In genomic region chr2:44960561-44960960, GRCm38 (mm10) we compare ENCODE assay signal across 22 mouse cellular contexts. TPM values are rescaled to one million over a fixed set of nuclear protein-coding genes. Genes with fewer than 3 reads are reported as not detected.
DNase-seq lines count a peak whose midpoint lies in the region; ATAC-seq and TF ChIP-seq lines count a peak whose summit lies in the region.
"Had no signal": no experiment of that assay in that cellular context is flagged by ENCODE, and none has a peak within 500 bp of the region (broad histone marks: within the 10 kb centered on the region; RNA-seq: fewer than 3 reads in every experiment).

No protein-coding gene starts in this region.

- no peak overlapping the region for H3K4me3 ChIP-seq in midbrain, embryonic 11.5 days (ENCODE audit: low read depth, low read length)
- H3K4me3 ChIP-seq in midbrain, embryonic 13.5 days (replicated peaks) = no peak overlapping the region
- H3K4me3 ChIP-seq in thymus, adult 2 months (ENCODE audit: control insufficient read depth, insufficient read depth, low read length) = no peak overlapping the region
- H3K4me3 ChIP-seq in layer of hippocampus, adult 2 months = no peak overlapping the region
- H3K4me3 ChIP-seq: forebrain, embryonic 10.5 days; heart, embryonic 13.5 days; intestine, embryonic 15.5 days had no signal

- no peak for TF ChIP-seq POLR2A in thymus, adult 2 months (IDR thresholded peaks at IDR 0.05; ENCODE audit: control insufficient read depth, extremely low read depth, insufficient read depth, low read length, poor library complexity)

- no peaks in the 10 kb centered on the region for H3K36me3 ChIP-seq in midbrain, embryonic 11.5 days (ENCODE audit: control insufficient read depth, insufficient read depth, low read length)
- H3K36me3 ChIP-seq in midbrain, embryonic 13.5 days = no peaks in the 10 kb centered on the region
- no peaks in the 10 kb centered on the region for H3K36me3 ChIP-seq in thymus, adult 2 months (ENCODE audit: control insufficient read depth, insufficient read depth, low read length)
- H3K36me3 ChIP-seq: forebrain, embryonic 10.5 days; heart, embryonic 13.5 days; intestine, embryonic 15.5 days had no signal

- H3K27ac ChIP-seq in midbrain, embryonic 11.5 days (ENCODE audit: low read depth, low read length) = no peak overlapping the region
- no peak overlapping the region for H3K27ac ChIP-seq in midbrain, embryonic 13.5 days
- H3K27ac ChIP-seq in thymus, adult 2 months (ENCODE audit: control insufficient read depth, insufficient read depth, low read length) = peak overlapping the region; percentile 20; the same call in 1 of the 2 replicates
- H3K27ac ChIP-seq in layer of hippocampus, adult 2 months = no peak overlapping the region
- H3K27ac ChIP-seq: forebrain, embryonic 10.5 days; heart, embryonic 13.5 days; hindbrain, embryonic 14.5 days; intestine, embryonic 15.5 days had no signal

- no peak overlapping the region for H3K9ac ChIP-seq in midbrain, embryonic 11.5 days (ENCODE audit: low read length)
- H3K9ac ChIP-seq in midbrain, embryonic 13.5 days (replicated peaks) = no peak overlapping the region
- H3K9ac ChIP-seq: heart, embryonic 13.5 days; hindbrain, embryonic 14.5 days; intestine, embryonic 15.5 days had no signal

- no peak for ATAC-seq in midbrain, embryonic 11.5 days (ENCODE audit: low FRiP score)
- ATAC-seq in midbrain, embryonic 13.5 days = no peak
- peak; percentile 46 for ATAC-seq in megakaryocyte, adult 5-6 weeks (ENCODE audit: poor library complexity, severe bottlenecking)
- ATAC-seq: forebrain, embryonic 16.5 days; intestine, embryonic 15.5 days had no signal

- DNase-seq in midbrain, embryonic 11.5 days (ENCODE audit: low spot score, missing footprints) = peak; percentile 57
- peak; percentile 51 for DNase-seq in thymus, adult 2 months
- DNase-seq in thymus, postnatal 4 days = peak; percentile 39
- DNase-seq in layer of hippocampus, adult 2 months (ENCODE audit: low spot score in 2 of 2) = no peak
- DNase-seq in heart, postnatal 25 days (ENCODE audit: low spot score) = no peak
- no peak for DNase-seq in kidney, postnatal 10 days
- DNase-seq: adrenal gland, postnatal 14 days; cerebellum, adult 9-10 months; gastrocnemius, postnatal 25 days; heart, postnatal 14 days; kidney, adult 8-10 months; lung, adult 18-20 months; lung, postnatal 14 days; midbrain, embryonic 14.5 days; right cerebral cortex, adult 18-20 months had no signal

- TF ChIP-seq CTCF in thymus, adult 2 months (IDR thresholded peaks at IDR 0.05; ENCODE audit: borderline replicate concordance, control insufficient read depth, extremely low read depth, insufficient read depth, low read length, poor library complexity) = no peak
- no peak for TF ChIP-seq CTCF in layer of hippocampus, adult 2 months (conservative IDR thresholded peaks at IDR 0.05)

- H3K9me3 ChIP-seq in midbrain, embryonic 11.5 days (ENCODE audit: control insufficient read depth, low read length) = no peaks in the 10 kb centered on the region
- no peaks in the 10 kb centered on the region for H3K9me3 ChIP-seq in midbrain, embryonic 13.5 days
- H3K9me3 ChIP-seq: forebrain, embryonic 10.5 days; heart, embryonic 13.5 days; intestine, embryonic 15.5 days had no signal

- WGBS in midbrain, embryonic 11.5 days = 83% methylated on average over 3 of the region's 3 CpGs
- 85% methylated on average over 3 of the region's 3 CpGs for WGBS in midbrain, embryonic 13.5 days
- 17% methylated on average over 3 of the region's 3 CpGs for WGBS in thymus, adult 2 months

- no peaks in the 10 kb centered on the region for H3K27me3 ChIP-seq in midbrain, embryonic 11.5 days (ENCODE audit: control insufficient read depth, insufficient read depth, low read length)
- H3K27me3 ChIP-seq in midbrain, embryonic 13.5 days = no peaks in the 10 kb centered on the region
- no peaks in the 10 kb centered on the region for H3K27me3 ChIP-seq in thymus, adult 2 months (ENCODE audit: control insufficient read depth, insufficient read depth, low read length)
- H3K27me3 ChIP-seq: heart, embryonic 13.5 days; intestine, embryonic 15.5 days had no signal

- H3K4me2 ChIP-seq in midbrain, embryonic 11.5 days = no peak overlapping the region
- H3K4me2 ChIP-seq in midbrain, embryonic 13.5 days (replicated peaks) = no peak overlapping the region
- H3K4me2 ChIP-seq: heart, embryonic 13.5 days; hindbrain, embryonic 14.5 days; intestine, embryonic 15.5 days had no signal

- intact Hi-C loops in heart, postnatal 25 days (cut with DNase I) = no loop called here

- H3K4me1 ChIP-seq in midbrain, embryonic 11.5 days (ENCODE audit: control insufficient read depth, insufficient read depth, low read length) = no peaks in the 10 kb centered on the region
- H3K4me1 ChIP-seq in midbrain, embryonic 13.5 days (replicated peaks) = no peaks in the 10 kb centered on the region
- H3K4me1 ChIP-seq in thymus, adult 2 months (replicated peaks; ENCODE audit: control insufficient read depth, insufficient read depth, low read length) = peaks cover 10% of the 10 kb centered on the region
- H3K4me1 ChIP-seq: forebrain, embryonic 10.5 days; intestine, embryonic 15.5 days had no signal

RNA-seq across cellular contexts. Expression of gene Gtdc1, which starts 33.1 kb away (rescaled TPM):
- polyA plus RNA-seq in midbrain, embryonic 11.5 days (2014; fragmentation: Nextera tagmentation; extraction: Ambion mirVana) = 13.4 and 15.8 TPM in 2 replicates
- polyA plus RNA-seq in midbrain, embryonic 13.5 days (2015; fragmentation: Nextera tagmentation; extraction: Ambion mirVana) = 19.5 and 19.7 TPM in 2 replicates
- total RNA-seq in megakaryocyte, adult 5-6 weeks (2015) = 20.9 and 24.9 TPM in 2 replicates
- total RNA-seq in megakaryocyte, adult 5-6 weeks (2017) = 21.1 and 23.3 TPM in 2 replicates
- 11.1 and 13.9 TPM in 2 replicates for polyA plus RNA-seq in thymus, adult 2 months (2012; rRNA removed)
- 10 to 100 TPM; 65.5 to 69.7 TPM for total RNA-seq in layer of hippocampus, adult 2 months (2021)
- total RNA-seq in heart, postnatal 25 days (2021) = 10 to 100 TPM; 14.4 to 21.9 TPM

Comparison
In these comparisons a context has a peak if more than half of its experiments do, and no peak if none do; other contexts are left out.
1. DNase-seq: peak in midbrain, embryonic 11.5 days (single experiment), thymus, adult 2 months (single experiment) and thymus, postnatal 4 days (single experiment); none in layer of hippocampus, adult 2 months (0 of 2), heart, postnatal 25 days (single experiment) and kidney, postnatal 10 days (single experiment).